Mouse (Mus musculus) retina, postnatal 1 day (tissue): Measurements from ENCODE around the gene Atp6v0a1.
"Not testable (repeated sequence)": the region's sequence is repeated elsewhere in the genome, so short reads cannot be mapped to it uniquely, and the experiment has no call there.

Experiments
- DNase-seq: peaks from one replicate; pipeline ENCODE4 v3.0.0-alpha.2; 2012

The Atp6v0a1 gene

GRCm38 (mm10) chr11:100983125-100983777 is 26.0 kb upstream of the Atp6v0a1 start:
- DNase-seq, result peak; percentile 89

GRCm38 (mm10) chr11:100983778-100984131 is 25.5 kb upstream of the Atp6v0a1 start:
- DNase-seq, result no peak

- no peak for DNase-seq
Measured at GRCm38 (mm10) chr11:100985607-100986006, 23.6 kb upstream of the Atp6v0a1 start.

- no peak for DNase-seq
Measured at GRCm38 (mm10) chr11:100988674-100989073, 20.6 kb upstream of the Atp6v0a1 start.

- no peak for DNase-seq
Measured at GRCm38 (mm10) chr11:100989666-100990065, 19.6 kb upstream of the Atp6v0a1 start.

- DNase-seq, result peak; percentile 87
Measured at GRCm38 (mm10) chr11:100991027-100991534, 18.2 kb upstream of the Atp6v0a1 start.

- DNase-seq, result no peak
Measured at GRCm38 (mm10) chr11:100993437-100993836, 15.8 kb upstream of the Atp6v0a1 start.

GRCm38 (mm10) chr11:100994233-100994632 is 15.0 kb upstream of the Atp6v0a1 start:
- DNase-seq, result no peak

- no peak for DNase-seq
Measured at GRCm38 (mm10) chr11:100994655-100995054, 14.6 kb upstream of the Atp6v0a1 start.

- DNase-seq, result no peak
Measured at GRCm38 (mm10) chr11:100996501-100996900, 12.8 kb upstream of the Atp6v0a1 start.

GRCm38 (mm10) chr11:100998836-100999235 is 10.4 kb upstream of the Atp6v0a1 start:
- DNase-seq, result no peak

GRCm38 (mm10) chr11:100999254-100999653 is 10.0 kb upstream of the Atp6v0a1 start:
- no peak for DNase-seq

GRCm38 (mm10) chr11:101001875-101002552 is 7.2 kb upstream of the Atp6v0a1 start:
- DNase-seq, result not testable (repeated sequence)

GRCm38 (mm10) chr11:101003025-101003685 is 6.1 kb upstream of the Atp6v0a1 start:
- no peak for DNase-seq

GRCm38 (mm10) chr11:101008206-101009045 is 826 bp upstream of the Atp6v0a1 start:
- DNase-seq, result no peak

- peak; percentile 49 for DNase-seq
Measured at GRCm38 (mm10) chr11:101009888-101010784, 884 bp downstream of the Atp6v0a1 start.

- DNase-seq, result no peak
Measured at GRCm38 (mm10) chr11:101011641-101012040, 2.4 kb downstream of the Atp6v0a1 start.

GRCm38 (mm10) chr11:101023371-101023770 is 14.1 kb downstream of the Atp6v0a1 start:
- no peak for DNase-seq

GRCm38 (mm10) chr11:101024001-101024400 is 14.7 kb downstream of the Atp6v0a1 start:
- no peak for DNase-seq

- no peak for DNase-seq
Measured at GRCm38 (mm10) chr11:101027121-101027520, 17.9 kb downstream of the Atp6v0a1 start.

GRCm38 (mm10) chr11:101029320-101029719 is 20.1 kb downstream of the Atp6v0a1 start:
- no peak for DNase-seq
